Mouse (Mus musculus): ENCODE data around the gene St6gal1.

St6gal1 gene

GRCm38 (mm10) chr16:23326664-23327063 lies 102.1 kb downstream of the St6gal1 start:
- no peak for ATAC-seq (ENCODE audit: insufficient number of reproducible peaks, low FRiP score, low TSS enrichment)

- no peak for ATAC-seq (ENCODE audit: insufficient number of reproducible peaks, low FRiP score, low TSS enrichment)
Observed at GRCm38 (mm10) chr16:23327266-23327665, 102.7 kb downstream of the St6gal1 start.

GRCm38 (mm10) chr16:23328201-23328600 lies 103.7 kb downstream of the St6gal1 start:
- no peak for ATAC-seq (ENCODE audit: insufficient number of reproducible peaks, low FRiP score, low TSS enrichment)

DNA sequence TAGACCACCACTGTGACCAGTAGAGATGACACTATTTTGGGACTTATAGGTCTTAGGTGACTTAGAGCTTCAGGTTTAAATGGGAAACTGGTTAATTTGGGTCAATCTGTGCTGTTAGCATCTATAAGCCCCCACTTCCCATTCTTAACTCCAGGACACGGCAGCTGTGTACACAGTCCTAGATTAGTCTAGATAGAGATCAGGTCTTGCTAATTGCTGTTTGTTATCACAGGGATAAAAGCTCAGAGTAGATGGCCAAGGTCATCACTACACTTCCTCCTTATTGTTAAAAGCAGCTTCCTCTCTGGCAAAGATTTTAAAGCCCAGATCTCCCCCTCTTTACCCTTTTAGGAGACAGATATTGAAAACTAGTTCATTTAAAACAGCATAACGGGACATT lies 107.6 kb downstream of the St6gal1 start:
- ATAC-seq (ENCODE audit: insufficient number of reproducible peaks, low FRiP score, low TSS enrichment): no peak

GRCm38 (mm10) chr16:23332686-23333085 lies 108.1 kb downstream of the St6gal1 start:
- ATAC-seq (ENCODE audit: insufficient number of reproducible peaks, low FRiP score, low TSS enrichment): no peak

GRCm38 (mm10) chr16:23333875-23334551 lies 109.5 kb downstream of the St6gal1 start:
- no peak for ATAC-seq (ENCODE audit: insufficient number of reproducible peaks, low FRiP score, low TSS enrichment)

- ATAC-seq (ENCODE audit: insufficient number of reproducible peaks, low FRiP score, low TSS enrichment): no peak
Observed at GRCm38 (mm10) chr16:23337317-23337716, 112.8 kb downstream of the St6gal1 start.

- ATAC-seq (ENCODE audit: insufficient number of reproducible peaks, low FRiP score, low TSS enrichment): no peak
Observed at GRCm38 (mm10) chr16:23341254-23341653, 116.7 kb downstream of the St6gal1 start.

- ATAC-seq (ENCODE audit: insufficient number of reproducible peaks, low FRiP score, low TSS enrichment): no peak
Observed at GRCm38 (mm10) chr16:23350802-23351201, 126.3 kb downstream of the St6gal1 start.

DNA sequence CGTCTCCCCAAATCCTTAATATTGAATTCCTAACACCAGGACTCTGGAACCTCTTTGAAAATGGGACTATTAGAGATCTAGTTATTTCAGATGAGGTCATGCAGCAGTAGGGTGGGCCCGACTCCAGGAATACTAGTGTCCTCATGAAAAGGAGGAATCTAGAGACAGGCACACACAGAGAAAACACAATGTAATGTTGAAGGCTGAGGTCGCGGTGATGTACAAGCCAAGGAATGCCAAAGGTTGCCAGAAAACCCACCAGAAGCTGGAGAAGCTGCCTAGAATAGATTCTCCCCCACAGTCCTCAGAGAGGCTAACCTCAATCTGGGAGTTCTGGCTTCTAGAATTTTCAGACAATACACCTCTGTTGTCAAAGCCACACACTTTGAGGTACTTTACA lies 136.5 kb downstream of the St6gal1 start:
- ATAC-seq (ENCODE audit: insufficient number of reproducible peaks, low FRiP score, low TSS enrichment): no peak

GRCm38 (mm10) chr16:23361434-23361970 lies 137.0 kb downstream of the St6gal1 start:
- ATAC-seq (ENCODE audit: insufficient number of reproducible peaks, low FRiP score, low TSS enrichment): no peak

- no peak for ATAC-seq (ENCODE audit: insufficient number of reproducible peaks, low FRiP score, low TSS enrichment)
Observed at GRCm38 (mm10) chr16:23364328-23364990, 139.9 kb downstream of the St6gal1 start.

- no peak for ATAC-seq (ENCODE audit: insufficient number of reproducible peaks, low FRiP score, low TSS enrichment)
Observed at GRCm38 (mm10) chr16:23369124-23369523, 144.6 kb downstream of the St6gal1 start.

DNA sequence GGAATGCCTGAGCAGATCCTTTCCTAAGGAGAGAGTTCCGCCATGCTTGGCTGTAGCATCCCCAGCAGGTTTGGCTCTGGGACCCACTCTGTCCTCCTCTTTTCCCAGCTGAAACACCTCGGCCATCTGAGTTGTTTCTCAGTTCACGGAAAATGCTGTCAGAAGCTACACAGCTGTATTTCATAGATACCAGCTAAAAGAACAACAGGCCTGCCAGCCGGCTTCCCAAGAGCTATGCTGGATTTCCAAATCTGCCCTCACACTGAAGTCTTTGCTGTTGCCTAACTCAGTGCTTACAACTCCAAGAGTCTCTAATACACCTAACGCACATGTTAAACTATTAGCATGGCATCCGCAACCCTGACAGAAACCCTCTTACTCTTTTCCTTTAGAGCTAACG lies 146.2 kb downstream of the St6gal1 start:
- no peak for ATAC-seq (ENCODE audit: insufficient number of reproducible peaks, low FRiP score, low TSS enrichment)

- ATAC-seq (ENCODE audit: insufficient number of reproducible peaks, low FRiP score, low TSS enrichment): no peak
Observed at GRCm38 (mm10) chr16:23372340-23372739, 147.8 kb downstream of the St6gal1 start.

GRCm38 (mm10) chr16:23374068-23374467 lies 149.5 kb downstream of the St6gal1 start:
- ATAC-seq (ENCODE audit: insufficient number of reproducible peaks, low FRiP score, low TSS enrichment): no peak

- ATAC-seq (ENCODE audit: insufficient number of reproducible peaks, low FRiP score, low TSS enrichment): no peak
Observed at GRCm38 (mm10) chr16:23374938-23375337, 150.4 kb downstream of the St6gal1 start.

GRCm38 (mm10) chr16:23376189-23376588 lies 151.6 kb downstream of the St6gal1 start:
- ATAC-seq (ENCODE audit: insufficient number of reproducible peaks, low FRiP score, low TSS enrichment): no peak

- no peak for ATAC-seq (ENCODE audit: insufficient number of reproducible peaks, low FRiP score, low TSS enrichment)
Observed at GRCm38 (mm10) chr16:23379536-23380230, 155.1 kb downstream of the St6gal1 start.

DNA sequence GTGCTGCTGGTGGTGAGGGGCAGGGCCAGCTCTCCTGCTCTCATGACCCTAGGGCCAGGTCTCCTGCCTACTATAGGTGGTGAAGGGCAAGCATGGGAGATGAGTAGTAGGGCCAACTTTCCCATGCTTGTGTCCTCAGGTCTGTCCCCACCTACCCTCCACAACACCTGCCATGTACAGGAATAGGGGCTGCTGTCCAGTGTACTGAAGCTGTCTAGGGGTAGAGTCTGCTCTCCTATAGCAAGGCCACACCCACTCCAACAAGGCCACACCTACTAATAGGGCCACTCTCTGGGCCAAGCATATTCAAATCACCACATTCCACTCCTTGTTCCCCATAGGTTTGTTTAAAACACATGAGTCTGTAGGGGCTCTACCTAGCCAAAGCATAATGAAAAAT lies 159.8 kb downstream of the St6gal1 start:
- no peak for ATAC-seq (ENCODE audit: insufficient number of reproducible peaks, low FRiP score, low TSS enrichment)

DNA sequence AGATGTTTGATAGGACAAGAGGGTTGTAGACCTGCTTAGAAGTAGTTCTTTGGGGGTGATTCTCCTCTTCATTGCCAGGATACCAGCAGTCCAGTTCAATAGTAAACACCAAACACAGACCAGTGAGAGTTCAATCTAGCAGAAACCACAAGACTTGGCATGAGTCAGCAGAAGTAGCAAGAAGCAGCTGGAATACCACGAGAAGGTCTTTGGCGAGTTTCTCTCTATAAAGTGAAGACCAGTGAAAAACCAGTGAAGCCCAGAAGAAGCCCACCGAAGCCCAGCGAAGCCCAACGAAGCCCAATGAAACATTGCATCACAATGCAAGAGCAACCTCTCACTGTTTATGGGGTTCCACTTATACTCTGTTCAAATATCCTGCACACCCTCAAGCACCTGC lies 173.4 kb downstream of the St6gal1 start:
- no peak for ATAC-seq (ENCODE audit: insufficient number of reproducible peaks, low FRiP score, low TSS enrichment)

All from cerebellum, adult (tissue).